Mouse (Mus musculus): ENCODE results near the gene Anapc5. TPM values are rescaled to one million over a fixed set of nuclear protein-coding genes. Genes with fewer than 3 reads are reported as not detected.
A peak's percentile ranks its signal among the peaks of the same experiment; 100 is the strongest.

The Anapc5 gene
- total and polyA plus RNA-seq, 3 experiments: 158 to 279 (median 196) TPM

DNA sequence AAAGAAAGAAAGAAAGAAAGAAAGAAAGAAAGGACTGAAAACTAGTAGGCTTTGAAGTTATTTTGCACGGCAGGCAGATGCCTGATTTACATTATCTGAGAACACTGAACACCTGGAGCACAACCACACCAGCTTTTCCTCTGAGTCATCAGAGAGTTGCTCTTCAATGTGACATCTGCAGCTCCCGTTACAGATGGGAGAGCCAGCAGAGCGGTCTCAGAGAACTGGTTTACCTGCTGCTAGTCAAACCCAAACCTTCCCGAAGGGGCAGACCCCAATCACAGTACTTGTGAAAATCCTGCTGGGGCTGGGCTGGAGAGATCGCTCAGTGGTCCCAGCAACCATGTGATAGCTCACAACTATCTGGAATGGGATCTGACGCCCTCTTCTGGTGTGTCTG is 3.3 kb upstream of the Anapc5 start:
- ATAC-seq (ENCODE audit: extremely low read depth, insufficient number of reproducible peaks, low FRiP score, poor library complexity, severe bottlenecking) (no peak), DNase-seq (ENCODE audit: low spot score) (no peak)
- no peak overlapping the region for H3K4me3 ChIP-seq (ENCODE audit: low read depth, low read length)
- no peaks in the 10 kb centered on the region for H3K27me3 ChIP-seq (ENCODE audit: insufficient read depth, low read length)
- H3K36me3 ChIP-seq (replicated peaks): peaks cover 6% of the 10 kb centered on the region
- peaks cover 22% of the 10 kb centered on the region for H3K4me1 ChIP-seq (ENCODE audit: insufficient read depth, low read depth, low read length)
- no peaks in the 10 kb centered on the region for H3K9me3 ChIP-seq (replicated peaks)
- no peak for TF ChIP-seq GATA1 (IDR thresholded peaks at IDR 0.05; ENCODE audit: borderline replicate concordance, low read length)
- no peak for TF ChIP-seq GATA2 (IDR thresholded peaks at IDR 0.05; ENCODE audit: borderline replicate concordance, low read depth, low read length)
- no peak for TF ChIP-seq TAL1 (conservative IDR thresholded peaks at IDR 0.05; ENCODE audit: low read depth, low read length)
- TF ChIP-seq CTCF (IDR thresholded peaks at IDR 0.05; ENCODE audit: low read depth, low read length): no peak
- no peak for TF ChIP-seq POLR2AphosphoS5 (IDR thresholded peaks at IDR 0.05; ENCODE audit: insufficient replicate concordance, low read depth, low read length)

GRCm38 (mm10) chr5:122823976-122824375 is 2.8 kb upstream of the Anapc5 start:
- TF ChIP-seq TAL1 (conservative IDR thresholded peaks at IDR 0.05; ENCODE audit: low read depth, low read length) (no peak), POLR2AphosphoS5 (IDR thresholded peaks at IDR 0.05; ENCODE audit: insufficient replicate concordance, low read depth, low read length) (no peak), GATA2 (IDR thresholded peaks at IDR 0.05; ENCODE audit: borderline replicate concordance, low read depth, low read length) (no peak), CTCF (IDR thresholded peaks at IDR 0.05; ENCODE audit: low read depth, low read length) (no peak), GATA1 (IDR thresholded peaks at IDR 0.05; ENCODE audit: borderline replicate concordance, low read length) (no peak)
- Histone ChIP-seq H3K4me1 (ENCODE audit: insufficient read depth, low read depth, low read length) (peaks cover 25% of the 10 kb centered on the region), H3K36me3 (replicated peaks) (peaks cover 11% of the 10 kb centered on the region), H3K4me3 (ENCODE audit: low read depth, low read length) (no peak overlapping the region), H3K27me3 (ENCODE audit: insufficient read depth, low read length) (no peaks in the 10 kb centered on the region), H3K9me3 (replicated peaks) (no peaks in the 10 kb centered on the region)
- no peak for ATAC-seq (ENCODE audit: extremely low read depth, insufficient number of reproducible peaks, low FRiP score, poor library complexity, severe bottlenecking)
- no peak for DNase-seq (ENCODE audit: low spot score)

- ATAC-seq (ENCODE audit: extremely low read depth, insufficient number of reproducible peaks, low FRiP score, poor library complexity, severe bottlenecking) (no peak), DNase-seq (ENCODE audit: low spot score) (no peak)
- H3K9me3 ChIP-seq (replicated peaks): no peaks in the 10 kb centered on the region
- no peak overlapping the region for H3K4me3 ChIP-seq (ENCODE audit: low read depth, low read length)
- H3K27me3 ChIP-seq (ENCODE audit: insufficient read depth, low read length): no peaks in the 10 kb centered on the region
- peaks cover 38% of the 10 kb centered on the region for H3K4me1 ChIP-seq (ENCODE audit: insufficient read depth, low read depth, low read length)
- peaks cover 26% of the 10 kb centered on the region for H3K36me3 ChIP-seq (replicated peaks)
- TF ChIP-seq GATA2 (IDR thresholded peaks at IDR 0.05; ENCODE audit: borderline replicate concordance, low read depth, low read length) (no peak), POLR2AphosphoS5 (IDR thresholded peaks at IDR 0.05; ENCODE audit: insufficient replicate concordance, low read depth, low read length) (no peak), GATA1 (IDR thresholded peaks at IDR 0.05; ENCODE audit: borderline replicate concordance, low read length) (no peak), CTCF (IDR thresholded peaks at IDR 0.05; ENCODE audit: low read depth, low read length) (no peak), TAL1 (conservative IDR thresholded peaks at IDR 0.05; ENCODE audit: low read depth, low read length) (no peak)
Observed at GRCm38 (mm10) chr5:122822441-122822840, 1.3 kb upstream of the Anapc5 start.

DNA sequence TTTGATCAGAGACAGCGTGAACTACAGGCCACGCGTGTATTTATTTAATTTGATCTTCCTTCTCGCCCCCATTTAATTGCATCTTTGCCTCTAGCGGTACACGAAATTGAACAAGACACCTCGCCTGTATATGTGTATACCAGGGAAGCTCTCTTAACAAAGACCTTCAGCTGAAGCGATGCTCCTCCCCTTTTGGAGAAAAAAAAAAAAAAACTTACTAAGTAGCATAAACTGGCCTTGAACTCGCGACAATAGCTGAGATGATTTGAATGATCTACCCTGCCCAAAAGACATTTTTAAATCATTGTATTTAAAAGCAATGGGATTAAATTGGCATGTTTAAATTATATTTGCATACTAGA is 366 bp upstream of the Anapc5 start:
- peak overlapping the region; percentile 96 for H3K4me3 ChIP-seq (ENCODE audit: low read depth, low read length)
- H3K4me1 ChIP-seq (ENCODE audit: insufficient read depth, low read depth, low read length): peaks cover 38% of the 10 kb centered on the region
- no peak for TF ChIP-seq TAL1 (conservative IDR thresholded peaks at IDR 0.05; ENCODE audit: low read depth, low read length)
- H3K9me3 ChIP-seq (replicated peaks): no peaks in the 10 kb centered on the region
- ATAC-seq (ENCODE audit: extremely low read depth, insufficient number of reproducible peaks, low FRiP score, poor library complexity, severe bottlenecking): peak; percentile 30; the same call in 1 of the 2 replicates
- peak; percentile 15 for DNase-seq (ENCODE audit: low spot score)
- peaks cover 35% of the 10 kb centered on the region for H3K36me3 ChIP-seq (replicated peaks)
- no peaks in the 10 kb centered on the region for H3K27me3 ChIP-seq (ENCODE audit: insufficient read depth, low read length)

GRCm38 (mm10) chr5:122812699-122813098 is 8.4 kb downstream of the Anapc5 start:
- Histone ChIP-seq H3K4me1 (ENCODE audit: insufficient read depth, low read depth, low read length) (peaks cover 25% of the 10 kb centered on the region), H3K9me3 (replicated peaks) (no peaks in the 10 kb centered on the region), H3K4me3 (ENCODE audit: low read depth, low read length) (no peak overlapping the region), H3K36me3 (replicated peaks) (peaks cover 90% of the 10 kb centered on the region), H3K27me3 (ENCODE audit: insufficient read depth, low read length) (no peaks in the 10 kb centered on the region)
- ATAC-seq (ENCODE audit: extremely low read depth, insufficient number of reproducible peaks, low FRiP score, poor library complexity, severe bottlenecking) (no peak), DNase-seq (ENCODE audit: low spot score) (no peak)
- no peak for TF ChIP-seq POLR2AphosphoS5 (IDR thresholded peaks at IDR 0.05; ENCODE audit: insufficient replicate concordance, low read depth, low read length)
- TF ChIP-seq TAL1 (conservative IDR thresholded peaks at IDR 0.05; ENCODE audit: low read depth, low read length): no peak
- no peak for TF ChIP-seq CTCF (IDR thresholded peaks at IDR 0.05; ENCODE audit: low read depth, low read length)
- TF ChIP-seq GATA1 (IDR thresholded peaks at IDR 0.05; ENCODE audit: borderline replicate concordance, low read length): no peak
- TF ChIP-seq GATA2 (IDR thresholded peaks at IDR 0.05; ENCODE audit: borderline replicate concordance, low read depth, low read length): no peak

DNA sequence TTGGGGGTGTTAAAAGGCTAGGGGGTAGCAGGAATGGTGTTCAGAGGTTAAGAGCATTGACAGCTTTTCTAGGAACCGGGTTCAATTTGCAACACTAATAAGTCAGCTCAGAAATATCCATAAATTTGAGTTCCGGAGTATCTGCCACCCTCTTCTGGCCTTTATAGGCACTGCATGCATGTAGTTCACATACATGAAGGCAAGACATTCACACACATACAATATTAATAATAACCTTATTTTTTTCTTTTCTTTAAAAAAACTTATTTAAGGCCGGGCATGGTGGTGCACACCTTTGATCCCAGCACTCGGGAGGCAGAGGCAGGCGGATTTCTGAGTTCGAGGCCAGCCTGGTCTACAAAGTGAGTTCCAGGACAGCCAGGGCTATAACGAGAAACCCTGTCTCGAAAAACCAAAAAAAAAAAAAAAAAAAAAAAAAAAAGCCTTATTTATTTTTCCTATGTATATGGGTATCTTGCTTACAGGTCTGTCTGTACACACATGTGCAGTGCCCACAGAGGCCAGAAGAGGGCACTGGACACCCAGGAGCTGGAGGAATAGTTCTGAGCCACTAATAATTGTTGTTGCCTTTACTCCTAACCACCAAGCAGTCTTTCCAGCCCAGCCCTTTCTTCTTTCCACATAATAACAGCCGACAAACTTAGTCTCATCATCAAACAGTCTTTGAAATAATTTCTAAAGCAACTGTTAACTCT is 9.6 kb downstream of the Anapc5 start:
- no peak for TF ChIP-seq GATA1 (IDR thresholded peaks at IDR 0.05; ENCODE audit: borderline replicate concordance, low read length)
- TF ChIP-seq POLR2AphosphoS5 (IDR thresholded peaks at IDR 0.05; ENCODE audit: insufficient replicate concordance, low read depth, low read length): no peak
- TF ChIP-seq GATA2 (IDR thresholded peaks at IDR 0.05; ENCODE audit: borderline replicate concordance, low read depth, low read length): no peak
- TF ChIP-seq CTCF (IDR thresholded peaks at IDR 0.05; ENCODE audit: low read depth, low read length): peak; percentile 51; the same call in 1 of the 2 replicates
- Histone ChIP-seq H3K4me3 (ENCODE audit: low read depth, low read length) (no peak overlapping the region), H3K4me1 (ENCODE audit: insufficient read depth, low read depth, low read length) (peaks cover 24% of the 10 kb centered on the region), H3K36me3 (replicated peaks) (peaks cover 90% of the 10 kb centered on the region), H3K9me3 (replicated peaks) (no peaks in the 10 kb centered on the region), H3K27me3 (ENCODE audit: insufficient read depth, low read length) (no peaks in the 10 kb centered on the region)
- DNase-seq (ENCODE audit: low spot score) (no peak), ATAC-seq (ENCODE audit: extremely low read depth, insufficient number of reproducible peaks, low FRiP score, poor library complexity, severe bottlenecking) (no peak)
